Mouse (Mus musculus) bone marrow macrophage, adult 2 months (primary cell): Measurements from ENCODE around the gene B230104I21Rik.

Experiments
- CTCF ChIP-seq: IDR thresholded peaks from 2 replicates; pipeline ENCODE4 v1.5.1; 2012; ENCODE audit warnings: low read depth, mild to moderate bottlenecking, low read length, moderate library complexity
- POLR2A ChIP-seq: IDR thresholded peaks from 2 replicates; pipeline ENCODE4 v1.6.1; 2012; ENCODE audit warnings: mild to moderate bottlenecking, low read depth, low read length, borderline replicate concordance

DNA sequence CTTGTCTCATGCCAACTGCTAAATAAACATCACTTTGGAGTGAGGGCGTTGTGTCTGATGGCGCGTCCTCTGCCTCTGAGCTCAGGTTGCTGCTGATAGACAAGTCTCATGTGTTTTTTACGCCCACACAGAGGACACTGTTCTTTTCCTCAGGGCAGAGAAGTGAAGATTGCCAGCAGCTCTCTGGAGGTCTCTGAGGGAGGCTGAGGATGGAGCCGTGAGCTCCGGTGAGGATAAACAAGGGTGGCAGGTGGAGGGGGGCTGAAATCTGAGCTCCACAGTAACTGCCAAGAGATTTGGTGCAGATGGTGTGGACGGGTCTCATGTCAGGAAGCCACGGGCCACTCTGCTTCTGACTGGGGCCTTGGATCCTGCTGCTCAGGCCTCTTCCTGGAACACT lies 50.9 kb downstream of the B230104I21Rik start:
- no peak for TF ChIP-seq POLR2A
- TF ChIP-seq CTCF: no peak
